Mouse (Mus musculus) embryonic fibroblast, embryonic 13.5 days (primary cell): Measurements from ENCODE around the gene Arhgap23.

Source experiments
- CTCF ChIP-seq: IDR thresholded peaks from 2 replicates; pipeline ENCODE4 v1.5.1; 2011; ENCODE audit warnings: mild to moderate bottlenecking, control low read depth, low read length, moderate library complexity, borderline replicate concordance; ENCODE audit not compliant: insufficient read depth
- POLR2A ChIP-seq: IDR thresholded peaks from 2 replicates; pipeline ENCODE4 v1.6.1; 2011; ENCODE audit warnings: low read depth, mild to moderate bottlenecking, control low read depth, low read length, moderate library complexity

- TF ChIP-seq POLR2A (no peak), CTCF (no peak)
Observed at GRCm38 (mm10) chr11:97511661-97512369, 96.5 kb downstream of the Arhgap23 start.
